Mouse (Mus musculus) urinary bladder, postnatal 36 days (tissue): ENCODE measurements around the gene Pbxip1.

ENCODE experiments used
- DNase-seq, 2 experiments: peaks; one replicate each; pipeline ENCODE4 v3.0.0; 2022; ENCODE audit warnings: low spot score in 2 of 2, mixed read lengths in 1 of 2

Gene Pbxip1

GRCm38 (mm10) chr3:89436176-89437113 lies at the start of gene Pbxip1:
Gene Pbxip1 (plus strand): TSS chr3:89436706.
- peak; percentile 58 to 66 for DNase-seq

DNA sequence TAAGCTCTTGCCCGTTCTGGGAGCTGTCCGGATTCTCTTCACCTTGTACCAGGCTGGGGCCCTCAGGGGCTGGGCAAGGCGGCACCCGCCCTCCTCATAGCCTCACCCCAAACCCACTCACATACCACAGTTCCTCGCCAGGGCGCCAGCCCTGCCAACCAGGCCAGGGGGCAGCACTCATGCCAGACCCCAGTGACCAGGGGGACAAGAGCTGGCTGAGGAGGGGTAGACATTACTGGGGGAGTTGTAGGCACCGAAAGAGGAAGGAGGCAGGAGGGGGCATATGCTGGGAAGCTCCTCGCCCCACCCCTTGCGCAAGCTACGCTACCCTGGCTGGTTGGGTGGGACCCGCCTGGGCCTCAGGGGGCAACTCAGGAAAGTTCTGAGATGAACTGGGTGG lies 48.9 kb upstream of the Pbxip1 start:
- peak in 1 of 2 experiments; percentile 59 for DNase-seq

DNA sequence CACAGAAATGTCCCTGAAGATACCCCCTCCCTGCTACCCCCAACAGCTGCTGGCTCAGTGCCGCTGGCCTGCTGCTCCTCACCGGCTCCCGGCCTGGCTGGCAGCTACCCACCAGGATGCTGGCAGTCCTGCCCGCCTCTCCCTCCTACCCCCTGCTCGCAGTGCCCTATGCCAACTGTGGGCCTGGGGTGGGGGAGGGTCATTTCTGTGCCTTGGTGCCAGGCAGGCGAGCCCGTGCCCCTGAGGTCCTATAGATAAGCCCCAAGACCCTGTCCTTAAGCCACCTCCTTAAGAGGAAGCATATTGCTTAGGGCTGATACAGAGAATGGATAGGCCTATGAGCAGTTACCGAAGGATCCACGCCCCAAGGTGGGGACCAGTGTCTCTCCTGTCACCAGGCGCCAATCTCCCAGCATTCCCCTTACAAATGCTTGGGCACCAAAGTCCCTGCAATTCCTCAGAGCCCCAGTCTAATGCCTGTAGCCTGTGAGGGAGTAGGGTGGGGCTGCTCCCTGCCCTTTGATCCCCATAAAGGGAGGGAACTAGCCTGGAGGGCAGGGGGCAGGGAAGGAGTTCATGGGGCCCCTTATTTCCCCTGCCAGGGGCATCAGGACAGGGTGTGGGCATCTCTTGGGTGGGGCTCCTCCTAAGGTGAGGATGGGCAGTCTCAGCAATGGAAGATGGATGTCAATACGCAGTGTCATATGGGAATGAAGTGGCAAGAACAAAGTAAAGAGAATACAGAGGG lies 48.2 kb upstream of the Pbxip1 start:
- DNase-seq, result peak in 1 of 2 experiments; percentile 68

GRCm38 (mm10) chr3:89388901-89389740 lies 47.4 kb upstream of the Pbxip1 start:
- no peak for DNase-seq

DNA sequence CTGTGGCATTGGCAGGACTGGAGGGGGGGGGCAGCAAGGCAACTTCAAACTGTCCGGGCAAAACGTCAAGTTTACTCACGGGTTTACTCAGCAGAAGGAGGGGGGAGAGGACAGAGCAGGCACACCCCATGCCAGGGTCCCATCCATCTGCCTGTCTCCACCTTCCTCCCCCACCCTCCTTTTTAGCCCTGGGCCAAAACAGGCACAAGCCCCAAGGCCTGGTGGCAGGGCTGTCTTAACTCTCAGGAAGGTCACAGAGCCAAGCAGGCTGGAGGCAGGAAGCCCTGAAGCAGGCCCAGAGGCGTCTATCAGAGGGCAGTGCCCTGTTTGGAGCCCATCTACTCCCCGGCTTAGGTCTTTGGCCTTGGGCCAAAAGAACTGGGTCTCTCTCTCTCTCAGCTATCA lies 46.4 kb upstream of the Pbxip1 start:
- DNase-seq, result peak in 1 of 2 experiments; percentile 54

DNA sequence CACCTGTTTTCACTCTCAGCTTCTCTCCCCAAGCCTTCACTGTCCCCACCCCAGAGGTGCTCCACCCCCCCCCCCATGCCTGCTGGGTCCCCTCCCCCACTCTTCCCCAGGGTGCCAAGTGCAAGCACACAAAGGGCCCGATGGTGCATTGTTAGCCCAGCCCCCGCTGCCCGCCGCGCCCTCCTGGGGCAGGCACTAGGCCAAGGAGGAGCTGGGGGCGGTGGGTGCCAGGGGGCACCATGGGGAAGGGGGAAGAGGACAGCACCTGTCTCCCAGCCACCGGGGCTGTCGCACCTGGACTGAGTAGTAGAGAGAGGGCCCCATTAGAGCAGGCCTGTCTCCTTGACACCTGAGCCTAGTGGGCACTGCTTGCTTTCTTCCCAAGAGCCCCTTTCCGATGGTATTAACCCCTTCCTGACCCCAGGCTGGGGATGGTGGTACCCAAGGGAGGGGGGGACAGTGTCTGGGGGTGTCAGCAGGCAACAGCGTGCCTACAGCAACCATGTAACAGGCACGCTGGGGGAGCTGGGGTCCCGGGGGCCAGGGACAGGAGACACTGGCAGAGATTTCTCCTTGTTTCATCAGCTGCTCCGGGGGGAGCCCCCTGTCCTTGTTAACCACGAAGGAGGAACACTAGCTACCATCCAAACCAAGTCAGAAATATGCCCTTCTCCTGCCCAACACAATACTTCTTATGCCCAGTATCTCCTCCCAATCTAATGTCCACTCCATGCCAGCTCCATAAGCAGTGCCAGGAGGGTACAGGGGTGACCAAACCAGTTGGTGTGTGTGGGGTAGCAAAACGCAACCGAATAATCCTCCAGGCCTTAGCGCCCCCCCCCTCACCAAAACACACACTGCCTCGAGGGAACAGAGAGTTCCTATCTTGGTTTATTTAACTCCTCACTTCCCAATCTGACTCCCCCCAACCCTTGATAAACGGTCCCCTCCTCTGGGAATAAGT lies 45.5 kb upstream of the Pbxip1 start:
- no peak for DNase-seq

DNA sequence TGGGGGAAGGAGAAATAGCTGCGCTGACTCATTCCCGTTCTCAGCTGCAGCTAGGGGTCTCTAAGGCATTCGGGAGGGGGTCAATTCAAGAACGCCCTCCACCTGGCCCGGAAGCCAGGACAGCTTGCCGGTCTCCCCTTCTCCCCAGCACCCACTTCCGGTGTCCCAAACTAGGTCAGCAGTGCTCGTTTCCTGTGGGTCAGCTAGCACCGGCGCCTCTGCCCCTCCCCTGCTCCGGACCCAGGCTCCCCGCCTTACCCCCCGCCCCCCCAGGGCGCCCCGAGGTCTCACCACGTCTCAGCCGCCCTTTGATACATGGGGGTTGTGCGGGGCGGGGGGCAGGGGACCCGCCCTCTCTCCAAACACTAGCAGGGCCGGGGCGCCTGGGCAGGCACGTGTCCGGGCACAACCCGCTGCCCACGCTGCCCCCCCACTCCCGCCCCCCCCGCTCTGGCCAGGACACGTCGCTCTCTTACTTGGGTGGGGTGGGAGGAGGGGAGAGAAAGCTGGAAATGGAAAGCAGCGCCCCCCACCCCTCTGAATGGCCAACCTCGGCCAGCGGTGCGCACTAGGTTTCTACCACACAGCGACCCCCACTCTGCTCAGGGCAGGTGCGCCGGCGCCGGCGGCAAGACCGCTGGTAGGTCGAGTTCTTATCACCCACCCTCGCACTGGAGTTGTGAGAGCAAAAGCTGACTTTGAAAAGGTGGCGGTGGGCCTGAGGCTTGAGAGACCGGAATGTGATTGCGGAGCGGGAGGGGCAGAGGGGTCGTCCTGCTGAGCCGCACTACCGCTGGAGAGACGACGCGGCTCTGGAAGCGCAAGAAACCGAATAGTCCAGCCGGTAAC lies 44.6 kb upstream of the Pbxip1 start:
- DNase-seq, result peak in 1 of 2 experiments; percentile 77

DNA sequence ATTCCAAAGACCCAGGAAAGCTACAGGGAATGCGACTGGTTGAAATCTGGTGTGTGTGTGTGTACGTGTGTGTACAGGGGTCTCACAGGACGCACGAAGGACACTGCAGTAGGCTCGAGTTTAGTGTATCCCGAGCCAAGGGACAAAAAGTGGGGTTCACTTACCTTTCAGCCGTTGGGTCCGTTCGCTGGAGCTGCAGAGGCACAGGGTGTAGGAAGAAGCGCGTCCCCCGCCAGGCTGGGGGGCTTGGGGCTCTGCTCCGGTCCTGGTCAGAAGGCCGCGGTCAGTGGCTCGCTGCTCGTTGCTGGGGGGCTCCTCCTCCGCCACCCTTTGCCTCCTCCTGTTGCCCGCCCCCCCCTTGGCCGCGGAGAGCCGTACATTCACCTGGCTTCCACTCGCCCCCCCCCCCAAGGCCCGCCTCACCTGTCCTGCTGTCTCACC lies 43.6 kb upstream of the Pbxip1 start:
- DNase-seq, result peak in 1 of 2 experiments; percentile 56

GRCm38 (mm10) chr3:89393605-89394004 lies 42.9 kb upstream of the Pbxip1 start:
- peak; percentile 99 for DNase-seq

- DNase-seq, result peak; percentile 87
Measured at GRCm38 (mm10) chr3:89394006-89394893, 42.3 kb upstream of the Pbxip1 start, which contains the start of gene Zbtb7b. Gene Zbtb7b (minus strand): TSS chr3:89394776.

- peak; percentile 73 to 82 for DNase-seq
Measured at GRCm38 (mm10) chr3:89394894-89395256, 41.6 kb upstream of the Pbxip1 start.

GRCm38 (mm10) chr3:89395419-89395805 lies 41.1 kb upstream of the Pbxip1 start:
- DNase-seq, result no peak

GRCm38 (mm10) chr3:89395806-89396653 lies 40.5 kb upstream of the Pbxip1 start:
- DNase-seq, result peak in 1 of 2 experiments; percentile 67

DNA sequence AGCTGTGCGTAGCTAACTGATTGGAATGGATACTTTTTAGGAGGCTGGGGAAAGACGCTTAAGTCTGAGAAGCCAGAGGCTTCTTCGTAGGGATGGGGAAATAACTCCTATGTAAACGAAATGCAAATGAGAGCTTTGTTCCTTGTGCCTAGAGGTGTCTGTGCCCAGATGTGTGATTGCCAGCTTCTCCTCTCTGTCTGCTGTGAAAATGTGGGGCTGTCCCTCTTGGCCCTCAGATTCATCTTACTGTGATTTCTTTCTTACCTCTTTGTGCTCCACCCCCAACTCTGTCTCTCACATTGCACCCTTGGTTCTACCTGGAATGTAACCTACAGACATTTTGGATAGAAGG lies 39.9 kb upstream of the Pbxip1 start:
- DNase-seq, result no peak

DNA sequence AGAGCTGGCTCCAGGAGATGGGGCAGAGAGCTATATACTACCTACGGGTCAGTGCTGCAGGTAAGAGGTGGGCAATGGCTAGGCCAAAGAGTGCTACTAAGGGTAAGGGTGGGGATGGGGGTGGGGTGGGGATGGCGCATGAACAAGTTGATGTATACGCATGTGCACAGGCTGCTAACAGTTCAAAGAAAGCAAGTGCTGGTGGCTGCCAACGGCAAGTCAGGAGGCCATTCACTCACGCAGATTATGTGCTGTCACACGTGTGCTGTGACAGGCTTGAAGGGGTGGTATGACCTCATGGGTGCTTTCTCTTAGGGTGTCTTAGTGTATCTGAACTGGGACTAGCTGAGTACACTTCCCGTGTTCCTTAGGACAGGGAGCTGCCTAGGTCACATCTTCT lies 35.2 kb upstream of the Pbxip1 start:
- DNase-seq, result no peak

DNA sequence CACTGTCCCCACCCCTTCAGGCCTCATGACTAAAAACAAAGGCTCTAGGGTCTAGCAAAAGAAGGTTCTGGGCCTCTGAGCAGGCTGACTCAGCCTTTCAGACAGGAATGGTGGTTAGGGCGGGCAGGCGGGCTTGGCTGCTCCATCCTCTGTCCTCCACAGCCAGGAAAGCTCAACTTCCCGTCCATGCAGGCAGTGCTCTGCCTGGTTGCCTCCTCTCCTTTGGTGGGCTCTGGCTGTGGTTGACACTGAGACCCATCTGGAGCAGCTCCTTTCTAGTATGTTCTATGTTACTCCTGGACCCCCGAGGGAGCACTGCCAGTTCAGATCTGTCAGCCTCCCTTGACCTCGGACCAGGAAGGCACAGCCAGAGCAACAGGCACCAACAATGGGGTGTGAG lies 33.8 kb upstream of the Pbxip1 start, which contains the start of gene Lenep:
Gene Lenep (minus strand): TSS at position 101 of the 400 bp plus-strand sequence.
- DNase-seq, result no peak

GRCm38 (mm10) chr3:89406887-89407286 lies 29.6 kb upstream of the Pbxip1 start:
- DNase-seq, result no peak

DNA sequence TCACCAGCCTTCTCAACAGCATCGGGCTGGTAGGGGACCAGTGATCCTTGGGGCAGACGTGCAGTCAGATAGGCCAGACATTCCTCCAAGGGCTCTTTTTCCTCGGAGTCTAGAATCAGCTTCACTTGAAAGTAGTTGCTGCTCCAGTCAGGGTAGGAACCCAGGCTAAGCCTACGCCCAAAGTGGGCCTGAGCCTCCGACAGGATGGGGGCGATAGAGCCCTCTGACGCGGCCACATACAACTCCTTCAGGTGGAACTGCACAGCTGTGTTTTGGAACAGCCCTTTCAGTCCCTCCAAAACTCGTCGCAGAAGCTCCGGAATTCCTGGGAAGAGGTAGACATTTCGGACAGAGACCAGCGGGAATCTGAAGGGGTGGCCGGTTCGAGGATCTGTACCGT lies 28.1 kb upstream of the Pbxip1 start:
- DNase-seq, result no peak
